Mouse (Mus musculus): ENCODE results near the gene Diaph3. TPM values are rescaled to one million over a fixed set of nuclear protein-coding genes. Genes with fewer than 3 reads are reported as not detected.
"Not testable (repeated sequence)": the region's sequence is repeated elsewhere in the genome, so short reads cannot be mapped to it uniquely, and the experiment has no call there.

Diaph3 gene
- polyA plus RNA-seq, 1 experiment from 2014 or later, result 3.6 TPM

- no peaks in the 10 kb centered on the region for H3K4me1 ChIP-seq (ENCODE audit: control insufficient read depth, insufficient read depth, low read length)
- 88% methylated on average over 3 of the region's 3 CpGs for WGBS
- no peaks in the 10 kb centered on the region for H3K27me3 ChIP-seq (ENCODE audit: control insufficient read depth, insufficient read depth, low read depth, low read length)
- no peak overlapping the region for H3K4me2 ChIP-seq (ENCODE audit: low read length)
- H3K9me3 ChIP-seq (replicated peaks; ENCODE audit: control insufficient read depth, low read length, poor library complexity, severe bottlenecking), result no peaks in the 10 kb centered on the region
- no peak overlapping the region for H3K27ac ChIP-seq (ENCODE audit: low read length)
- no peak overlapping the region for H3K4me3 ChIP-seq (ENCODE audit: low read depth, low read length)
- no peak for ATAC-seq
- H3K36me3 ChIP-seq (ENCODE audit: control insufficient read depth, insufficient read depth, low read length), result no peaks in the 10 kb centered on the region
- no peak overlapping the region for H3K9ac ChIP-seq (ENCODE audit: low read depth, low read length)
These were observed 420.0 kb downstream of the Diaph3 start for GRCm38 (mm10) chr14:86721082-86721481.

- not testable (repeated sequence) for H3K27me3 ChIP-seq (ENCODE audit: control insufficient read depth, insufficient read depth, low read depth, low read length); H3K9ac ChIP-seq (ENCODE audit: low read depth, low read length); H3K4me3 ChIP-seq (ENCODE audit: low read depth, low read length); H3K36me3 ChIP-seq (ENCODE audit: control insufficient read depth, insufficient read depth, low read length); H3K9me3 ChIP-seq (replicated peaks; ENCODE audit: control insufficient read depth, low read length, poor library complexity, severe bottlenecking); H3K4me1 ChIP-seq (ENCODE audit: control insufficient read depth, insufficient read depth, low read length); H3K4me2 ChIP-seq (ENCODE audit: low read length); ATAC-seq; H3K27ac ChIP-seq (ENCODE audit: low read length)
These were observed 420.6 kb downstream of the Diaph3 start for GRCm38 (mm10) chr14:86720408-86720807.

- H3K9me3 ChIP-seq (replicated peaks; ENCODE audit: control insufficient read depth, low read length, poor library complexity, severe bottlenecking), result no peaks in the 10 kb centered on the region
- no peaks in the 10 kb centered on the region for H3K27me3 ChIP-seq (ENCODE audit: control insufficient read depth, insufficient read depth, low read depth, low read length)
- H3K27ac ChIP-seq (ENCODE audit: low read length), result no peak overlapping the region
- no peak for ATAC-seq
- H3K9ac ChIP-seq (ENCODE audit: low read depth, low read length), result no peak overlapping the region
- H3K36me3 ChIP-seq (ENCODE audit: control insufficient read depth, insufficient read depth, low read length), result no peaks in the 10 kb centered on the region
- no peak overlapping the region for H3K4me3 ChIP-seq (ENCODE audit: low read depth, low read length)
- WGBS, result 86% methylated on average over 2 of the region's 2 CpGs
- no peaks in the 10 kb centered on the region for H3K4me1 ChIP-seq (ENCODE audit: control insufficient read depth, insufficient read depth, low read length)
- no peak overlapping the region for H3K4me2 ChIP-seq (ENCODE audit: low read length)
These were observed 426.8 kb downstream of the Diaph3 start for GRCm38 (mm10) chr14:86714088-86714690.

- no peaks in the 10 kb centered on the region for H3K9me3 ChIP-seq (replicated peaks; ENCODE audit: control insufficient read depth, low read length, poor library complexity, severe bottlenecking)
- H3K36me3 ChIP-seq (ENCODE audit: control insufficient read depth, insufficient read depth, low read length), result no peaks in the 10 kb centered on the region
- no peaks in the 10 kb centered on the region for H3K27me3 ChIP-seq (ENCODE audit: control insufficient read depth, insufficient read depth, low read depth, low read length)
- WGBS, result 83% methylated on average over 3 of the region's 3 CpGs
- no peak overlapping the region for H3K9ac ChIP-seq (ENCODE audit: low read depth, low read length)
- H3K4me2 ChIP-seq (ENCODE audit: low read length), result no peak overlapping the region
- no peak overlapping the region for H3K27ac ChIP-seq (ENCODE audit: low read length)
- H3K4me3 ChIP-seq (ENCODE audit: low read depth, low read length), result no peak overlapping the region
- H3K4me1 ChIP-seq (ENCODE audit: control insufficient read depth, insufficient read depth, low read length), result no peaks in the 10 kb centered on the region
- no peak for ATAC-seq
These were observed 437.0 kb downstream of the Diaph3 start for GRCm38 (mm10) chr14:86704080-86704479.

GRCm38 (mm10) chr14:86701145-86701544, 439.9 kb downstream of the Diaph3 start:
- Histone ChIP-seq H3K27me3 (ENCODE audit: control insufficient read depth, insufficient read depth, low read depth, low read length) (no peaks in the 10 kb centered on the region), H3K9ac (ENCODE audit: low read depth, low read length) (no peak overlapping the region), H3K27ac (ENCODE audit: low read length) (no peak overlapping the region), H3K4me3 (ENCODE audit: low read depth, low read length) (no peak overlapping the region), H3K36me3 (ENCODE audit: control insufficient read depth, insufficient read depth, low read length) (no peaks in the 10 kb centered on the region), H3K4me2 (ENCODE audit: low read length) (no peak overlapping the region), H3K4me1 (ENCODE audit: control insufficient read depth, insufficient read depth, low read length) (no peaks in the 10 kb centered on the region), H3K9me3 (replicated peaks; ENCODE audit: control insufficient read depth, low read length, poor library complexity, severe bottlenecking) (no peaks in the 10 kb centered on the region)
- 49% methylated on average over 4 of the region's 4 CpGs for WGBS
- ATAC-seq, result no peak

- no peaks in the 10 kb centered on the region for H3K27me3 ChIP-seq (ENCODE audit: control insufficient read depth, insufficient read depth, low read depth, low read length)
- H3K9me3 ChIP-seq (replicated peaks; ENCODE audit: control insufficient read depth, low read length, poor library complexity, severe bottlenecking), result no peaks in the 10 kb centered on the region
- WGBS, result 85% methylated on average over 1 of the region's 1 CpGs
- no peak overlapping the region for H3K4me2 ChIP-seq (ENCODE audit: low read length)
- H3K4me3 ChIP-seq (ENCODE audit: low read depth, low read length), result no peak overlapping the region
- no peak overlapping the region for H3K9ac ChIP-seq (ENCODE audit: low read depth, low read length)
- H3K36me3 ChIP-seq (ENCODE audit: control insufficient read depth, insufficient read depth, low read length), result no peaks in the 10 kb centered on the region
- ATAC-seq, result no peak
- H3K27ac ChIP-seq (ENCODE audit: low read length), result no peak overlapping the region
- no peaks in the 10 kb centered on the region for H3K4me1 ChIP-seq (ENCODE audit: control insufficient read depth, insufficient read depth, low read length)
These were observed 443.1 kb downstream of the Diaph3 start for GRCm38 (mm10) chr14:86697887-86698286.

- WGBS, result 92% methylated on average over 4 of the region's 4 CpGs
- no peaks in the 10 kb centered on the region for H3K27me3 ChIP-seq (ENCODE audit: control insufficient read depth, insufficient read depth, low read depth, low read length)
- ATAC-seq, result no peak
- H3K4me3 ChIP-seq (ENCODE audit: low read depth, low read length), result no peak overlapping the region
- no peaks in the 10 kb centered on the region for H3K9me3 ChIP-seq (replicated peaks; ENCODE audit: control insufficient read depth, low read length, poor library complexity, severe bottlenecking)
- no peaks in the 10 kb centered on the region for H3K36me3 ChIP-seq (ENCODE audit: control insufficient read depth, insufficient read depth, low read length)
- H3K9ac ChIP-seq (ENCODE audit: low read depth, low read length), result no peak overlapping the region
- H3K4me2 ChIP-seq (ENCODE audit: low read length), result no peak overlapping the region
- no peaks in the 10 kb centered on the region for H3K4me1 ChIP-seq (ENCODE audit: control insufficient read depth, insufficient read depth, low read length)
- no peak overlapping the region for H3K27ac ChIP-seq (ENCODE audit: low read length)
These were observed 448.3 kb downstream of the Diaph3 start for GRCm38 (mm10) chr14:86692714-86693113.

- no peaks in the 10 kb centered on the region for H3K4me1 ChIP-seq (ENCODE audit: control insufficient read depth, insufficient read depth, low read length)
- no peak overlapping the region for H3K27ac ChIP-seq (ENCODE audit: low read length)
- no peak for ATAC-seq
- 64% methylated on average over 5 of the region's 5 CpGs for WGBS
- no peak overlapping the region for H3K4me2 ChIP-seq (ENCODE audit: low read length)
- H3K27me3 ChIP-seq (ENCODE audit: control insufficient read depth, insufficient read depth, low read depth, low read length), result no peaks in the 10 kb centered on the region
- H3K9ac ChIP-seq (ENCODE audit: low read depth, low read length), result no peak overlapping the region
- H3K9me3 ChIP-seq (replicated peaks; ENCODE audit: control insufficient read depth, low read length, poor library complexity, severe bottlenecking), result no peaks in the 10 kb centered on the region
- H3K4me3 ChIP-seq (ENCODE audit: low read depth, low read length), result no peak overlapping the region
- no peaks in the 10 kb centered on the region for H3K36me3 ChIP-seq (ENCODE audit: control insufficient read depth, insufficient read depth, low read length)
These were observed 449.7 kb downstream of the Diaph3 start for GRCm38 (mm10) chr14:86691298-86691697.

- WGBS, result 25% methylated on average over 11 of the region's 11 CpGs
- H3K4me3 ChIP-seq (ENCODE audit: low read depth, low read length), result no peak overlapping the region
- H3K9ac ChIP-seq (ENCODE audit: low read depth, low read length), result peak overlapping the region; percentile 18; the same call in 1 of the 2 replicates
- no peaks in the 10 kb centered on the region for H3K9me3 ChIP-seq (replicated peaks; ENCODE audit: control insufficient read depth, low read length, poor library complexity, severe bottlenecking)
- H3K4me1 ChIP-seq (ENCODE audit: control insufficient read depth, insufficient read depth, low read length), result peaks cover 10% of the 10 kb centered on the region
- H3K36me3 ChIP-seq (ENCODE audit: control insufficient read depth, insufficient read depth, low read length), result no peaks in the 10 kb centered on the region
- H3K27me3 ChIP-seq (ENCODE audit: control insufficient read depth, insufficient read depth, low read depth, low read length), result no peaks in the 10 kb centered on the region
- peak; percentile 70 for ATAC-seq
- H3K27ac ChIP-seq (ENCODE audit: low read length), result peak overlapping the region; percentile 68
- peak overlapping the region; percentile 40 for H3K4me2 ChIP-seq (ENCODE audit: low read length)
These were observed 456.2 kb downstream of the Diaph3 start for GRCm38 (mm10) chr14:86684585-86685503.

All from midbrain, embryonic 16.5 days (tissue).